Mouse (Mus musculus): ENCODE measurements around the gene Git2. TPM values are rescaled to one million over a fixed set of nuclear protein-coding genes. Genes with fewer than 3 reads are reported as not detected.

Git2 gene
- total and polyA plus RNA-seq, 2 experiments, result 11.0 to 11.8 TPM

GRCm38 (mm10) chr5:114717937-114718336, 57.4 kb downstream of the Git2 start:
- Histone ChIP-seq H3K36me3 (ENCODE audit: control insufficient read depth, insufficient read depth, low read length) (no peaks in the 10 kb centered on the region), H3K79me2 (ENCODE audit: control insufficient read depth, insufficient read depth, low read length) (no peaks in the 10 kb centered on the region), H3K4me1 (ENCODE audit: control insufficient read depth, insufficient read depth, low read length) (no peaks in the 10 kb centered on the region), H3K27ac (replicated peaks; ENCODE audit: insufficient read depth, low read depth, low read length) (no peak overlapping the region), H3K27me3 (ENCODE audit: control insufficient read depth, insufficient read depth, low read length) (no peaks in the 10 kb centered on the region), H3K9ac (ENCODE audit: low read depth, low read length) (no peak overlapping the region), H3K4me3 (ENCODE audit: insufficient read depth, low read depth, low read length) (no peak overlapping the region)
- DNase-seq (ENCODE audit: extremely low read depth, low read depth, low spot score), result no peak
- 96% methylated on average over 8 of the region's 8 CpGs for WGBS
- TF ChIP-seq POLR2A (IDR thresholded peaks at IDR 0.05; ENCODE audit: extremely low read depth, insufficient read depth, low read length) (no peak), CTCF (IDR thresholded peaks at IDR 0.05; ENCODE audit: low read depth, low read length) (no peak)

- DNase-seq (ENCODE audit: extremely low read depth, low read depth, low spot score), result no peak
- TF ChIP-seq CTCF (IDR thresholded peaks at IDR 0.05; ENCODE audit: low read depth, low read length), result no peak
- TF ChIP-seq POLR2A (IDR thresholded peaks at IDR 0.05; ENCODE audit: extremely low read depth, insufficient read depth, low read length), result no peak
- H3K9ac ChIP-seq (ENCODE audit: low read depth, low read length), result no peak overlapping the region
- H3K79me2 ChIP-seq (ENCODE audit: control insufficient read depth, insufficient read depth, low read length), result no peaks in the 10 kb centered on the region
- H3K36me3 ChIP-seq (ENCODE audit: control insufficient read depth, insufficient read depth, low read length), result no peaks in the 10 kb centered on the region
- 95% methylated on average over 12 of the region's 12 CpGs for WGBS
- no peak overlapping the region for H3K27ac ChIP-seq (replicated peaks; ENCODE audit: insufficient read depth, low read depth, low read length)
- no peak overlapping the region for H3K4me3 ChIP-seq (ENCODE audit: insufficient read depth, low read depth, low read length)
- no peaks in the 10 kb centered on the region for H3K27me3 ChIP-seq (ENCODE audit: control insufficient read depth, insufficient read depth, low read length)
- H3K4me1 ChIP-seq (ENCODE audit: control insufficient read depth, insufficient read depth, low read length), result no peaks in the 10 kb centered on the region
Observed at GRCm38 (mm10) chr5:114717292-114717691, 58.0 kb downstream of the Git2 start.

- Histone ChIP-seq H3K27ac (replicated peaks; ENCODE audit: insufficient read depth, low read depth, low read length) (no peak overlapping the region), H3K4me1 (ENCODE audit: control insufficient read depth, insufficient read depth, low read length) (no peaks in the 10 kb centered on the region), H3K4me3 (ENCODE audit: insufficient read depth, low read depth, low read length) (no peak overlapping the region), H3K27me3 (ENCODE audit: control insufficient read depth, insufficient read depth, low read length) (no peaks in the 10 kb centered on the region), H3K9ac (ENCODE audit: low read depth, low read length) (no peak overlapping the region), H3K79me2 (ENCODE audit: control insufficient read depth, insufficient read depth, low read length) (no peaks in the 10 kb centered on the region), H3K36me3 (ENCODE audit: control insufficient read depth, insufficient read depth, low read length) (no peaks in the 10 kb centered on the region)
- no peak for DNase-seq (ENCODE audit: extremely low read depth, low read depth, low spot score)
- WGBS, result 96% methylated on average over 18 of the region's 18 CpGs
- TF ChIP-seq POLR2A (IDR thresholded peaks at IDR 0.05; ENCODE audit: extremely low read depth, insufficient read depth, low read length), result no peak
- TF ChIP-seq CTCF (IDR thresholded peaks at IDR 0.05; ENCODE audit: low read depth, low read length), result no peak
Observed at GRCm38 (mm10) chr5:114714551-114714950, 60.8 kb downstream of the Git2 start.

GRCm38 (mm10) chr5:114709357-114709756, 66.0 kb downstream of the Git2 start:
- Histone ChIP-seq H3K4me3 (ENCODE audit: insufficient read depth, low read depth, low read length) (no peak overlapping the region), H3K27ac (replicated peaks; ENCODE audit: insufficient read depth, low read depth, low read length) (no peak overlapping the region), H3K4me1 (ENCODE audit: control insufficient read depth, insufficient read depth, low read length) (peaks cover 2% of the 10 kb centered on the region; the same call in 1 of the 2 replicates), H3K79me2 (ENCODE audit: control insufficient read depth, insufficient read depth, low read length) (no peaks in the 10 kb centered on the region), H3K36me3 (ENCODE audit: control insufficient read depth, insufficient read depth, low read length) (no peaks in the 10 kb centered on the region), H3K27me3 (ENCODE audit: control insufficient read depth, insufficient read depth, low read length) (no peaks in the 10 kb centered on the region), H3K9ac (ENCODE audit: low read depth, low read length) (no peak overlapping the region)
- 97% methylated on average over 21 of the region's 21 CpGs for WGBS
- no peak for DNase-seq (ENCODE audit: extremely low read depth, low read depth, low spot score)
- no peak for TF ChIP-seq CTCF (IDR thresholded peaks at IDR 0.05; ENCODE audit: low read depth, low read length)
- TF ChIP-seq POLR2A (IDR thresholded peaks at IDR 0.05; ENCODE audit: extremely low read depth, insufficient read depth, low read length), result no peak

GRCm38 (mm10) chr5:114708491-114708890, 66.8 kb downstream of the Git2 start:
- Histone ChIP-seq H3K4me1 (ENCODE audit: control insufficient read depth, insufficient read depth, low read length) (peaks cover 2% of the 10 kb centered on the region; the same call in 1 of the 2 replicates), H3K27ac (replicated peaks; ENCODE audit: insufficient read depth, low read depth, low read length) (no peak overlapping the region), H3K27me3 (ENCODE audit: control insufficient read depth, insufficient read depth, low read length) (no peaks in the 10 kb centered on the region), H3K79me2 (ENCODE audit: control insufficient read depth, insufficient read depth, low read length) (no peaks in the 10 kb centered on the region), H3K4me3 (ENCODE audit: insufficient read depth, low read depth, low read length) (no peak overlapping the region), H3K36me3 (ENCODE audit: control insufficient read depth, insufficient read depth, low read length) (no peaks in the 10 kb centered on the region), H3K9ac (ENCODE audit: low read depth, low read length) (no peak overlapping the region)
- 63% methylated on average over 15 of the region's 15 CpGs for WGBS
- TF ChIP-seq CTCF (IDR thresholded peaks at IDR 0.05; ENCODE audit: low read depth, low read length), result no peak
- TF ChIP-seq POLR2A (IDR thresholded peaks at IDR 0.05; ENCODE audit: extremely low read depth, insufficient read depth, low read length), result no peak
- DNase-seq (ENCODE audit: extremely low read depth, low read depth, low spot score), result no peak

GRCm38 (mm10) chr5:114707265-114708068, 67.8 kb downstream of the Git2 start, which contains the start of gene Tchp:
Tchp (plus strand) TSS chr5:114707760.
- Histone ChIP-seq H3K27ac (replicated peaks; ENCODE audit: insufficient read depth, low read depth, low read length) (no peak within 1 kb of the TSS), H3K79me2 (ENCODE audit: control insufficient read depth, insufficient read depth, low read length) (no peaks in the 10 kb centered on the region), H3K4me3 (ENCODE audit: insufficient read depth, low read depth, low read length) (peak within 1 kb of the TSS; percentile 100), H3K27me3 (ENCODE audit: control insufficient read depth, insufficient read depth, low read length) (no peaks in the 10 kb centered on the region), H3K4me1 (ENCODE audit: control insufficient read depth, insufficient read depth, low read length) (peaks cover 2% of the 10 kb centered on the region; the same call in 1 of the 2 replicates), H3K36me3 (ENCODE audit: control insufficient read depth, insufficient read depth, low read length) (no peaks in the 10 kb centered on the region), H3K9ac (ENCODE audit: low read depth, low read length) (peak within 1 kb of the TSS; percentile 98)
- peak; percentile 80 for DNase-seq (ENCODE audit: extremely low read depth, low read depth, low spot score)
- 7% methylated on average over 49 of the region's 49 CpGs for WGBS
- TF ChIP-seq POLR2A (IDR thresholded peaks at IDR 0.05; ENCODE audit: extremely low read depth, insufficient read depth, low read length) (no peak), CTCF (IDR thresholded peaks at IDR 0.05; ENCODE audit: low read depth, low read length) (peak; percentile 80)

Data from liver, adult 2 months (tissue).